Mouse (Mus musculus): ENCODE results near the gene Aldh16a1. TPM values are rescaled to one million over a fixed set of nuclear protein-coding genes. Genes with fewer than 3 reads are reported as not detected.
"Not testable (repeated sequence)": the region's sequence is repeated elsewhere in the genome, so short reads cannot be mapped to it uniquely, and the experiment has no call there.

The Aldh16a1 gene
- polyA plus RNA-seq, 1 experiment from 2014 or later, result 19.5 TPM

- Histone ChIP-seq H3K9ac (replicated peaks) (no peak overlapping the region), H3K36me3 (peaks cover 63% of the 10 kb centered on the region), H3K27ac (replicated peaks) (no peak overlapping the region), H3K9me3 (replicated peaks) (no peaks in the 10 kb centered on the region), H3K27me3 (replicated peaks) (no peaks in the 10 kb centered on the region), H3K4me1 (peaks cover 39% of the 10 kb centered on the region), H3K4me2 (peak overlapping the region; percentile 15; the same call in 1 of the 2 replicates), H3K4me3 (replicated peaks) (no peak overlapping the region)
- 72% methylated on average over 8 of the region's 8 CpGs for WGBS
- ATAC-seq (ENCODE audit: low FRiP score), result no peak
Measured at GRCm38 (mm10) chr7:45121404-45121803, 33.0 kb downstream of the Aldh16a1 start.

GRCm38 (mm10) chr7:45119780-45120709 is 34.3 kb downstream of the Aldh16a1 start:
- H3K9ac ChIP-seq (replicated peaks), result 0 out of 2 replicates have a peak overlapping the region, but pooled peaks have one; percentile 5
- no peak overlapping the region for H3K4me2 ChIP-seq
- H3K36me3 ChIP-seq, result peaks cover 49% of the 10 kb centered on the region
- ATAC-seq (ENCODE audit: low FRiP score), result no peak
- H3K27me3 ChIP-seq (replicated peaks), result no peaks in the 10 kb centered on the region
- no peak overlapping the region for H3K27ac ChIP-seq (replicated peaks)
- peaks cover 25% of the 10 kb centered on the region for H3K4me1 ChIP-seq
- H3K4me3 ChIP-seq (replicated peaks), result no peak overlapping the region
- WGBS, result 77% methylated on average over 5 of the region's 5 CpGs
- H3K9me3 ChIP-seq (replicated peaks), result no peaks in the 10 kb centered on the region

GRCm38 (mm10) chr7:45118336-45118735 is 36.0 kb downstream of the Aldh16a1 start:
- WGBS, result 89% methylated on average over 6 of the region's 6 CpGs
- Histone ChIP-seq H3K9ac (replicated peaks) (no peak overlapping the region), H3K4me3 (replicated peaks) (no peak overlapping the region), H3K4me2 (no peak overlapping the region), H3K27ac (replicated peaks) (no peak overlapping the region), H3K9me3 (replicated peaks) (no peaks in the 10 kb centered on the region), H3K36me3 (peaks cover 48% of the 10 kb centered on the region), H3K27me3 (replicated peaks) (no peaks in the 10 kb centered on the region), H3K4me1 (peaks cover 19% of the 10 kb centered on the region)
- ATAC-seq (ENCODE audit: low FRiP score), result no peak

DNA sequence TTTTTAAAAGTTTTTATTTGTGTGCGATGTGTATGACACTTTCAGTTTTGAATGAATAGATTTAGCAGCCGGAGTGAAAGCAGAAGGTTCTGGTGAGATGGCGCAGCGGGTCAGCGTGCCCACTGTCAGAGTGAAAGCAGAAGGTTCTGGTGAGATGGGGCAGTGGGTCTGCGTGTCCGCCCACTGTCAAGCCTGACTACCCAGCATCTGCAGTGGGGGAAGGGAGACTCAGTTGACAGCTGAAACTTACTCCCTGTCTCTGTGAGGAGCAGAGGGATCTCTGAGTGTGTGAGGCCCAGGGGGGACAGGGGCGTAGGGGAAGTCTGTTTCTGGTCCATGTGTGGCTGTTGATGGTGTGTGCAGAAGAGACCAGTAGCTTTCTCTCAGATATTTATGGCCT is 36.8 kb downstream of the Aldh16a1 start:
- Histone ChIP-seq H3K27ac (replicated peaks) (no peak overlapping the region), H3K9ac (replicated peaks) (no peak overlapping the region), H3K9me3 (replicated peaks) (no peaks in the 10 kb centered on the region), H3K4me3 (replicated peaks) (no peak overlapping the region), H3K4me2 (no peak overlapping the region), H3K36me3 (peaks cover 42% of the 10 kb centered on the region), H3K27me3 (replicated peaks) (no peaks in the 10 kb centered on the region), H3K4me1 (peaks cover 11% of the 10 kb centered on the region)
- WGBS, result 84% methylated on average over 8 of the region's 8 CpGs
- no peak for ATAC-seq (ENCODE audit: low FRiP score)

DNA sequence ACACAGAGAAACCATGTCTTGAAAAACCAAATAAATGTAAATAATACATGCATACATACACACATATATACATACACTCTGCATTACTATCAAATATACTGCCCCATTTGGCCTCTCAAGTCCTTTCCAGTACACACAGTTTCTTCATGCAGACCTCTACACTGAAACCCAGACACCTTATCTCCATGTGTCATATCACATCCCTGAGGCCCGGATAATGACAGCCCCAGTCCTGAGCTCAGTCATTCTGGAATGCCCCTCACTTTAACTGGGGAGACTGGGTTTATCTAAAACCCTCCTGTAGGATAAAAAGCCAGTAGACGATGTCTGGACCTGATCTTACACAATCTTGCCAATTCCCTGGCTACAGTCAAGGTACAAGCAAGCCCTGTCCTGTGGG is 40.9 kb downstream of the Aldh16a1 start:
- Histone ChIP-seq H3K27ac (replicated peaks) (no peak overlapping the region), H3K4me3 (replicated peaks) (no peak overlapping the region), H3K9ac (replicated peaks) (no peak overlapping the region), H3K36me3 (0 out of 2 replicates have a peak, but pooled peaks cover 4% of the 10 kb centered on the region), H3K4me1 (no peaks in the 10 kb centered on the region), H3K9me3 (replicated peaks) (no peaks in the 10 kb centered on the region), H3K4me2 (no peak overlapping the region), H3K27me3 (replicated peaks) (no peaks in the 10 kb centered on the region)
- 83% methylated on average over 2 of the region's 2 CpGs for WGBS
- ATAC-seq (ENCODE audit: low FRiP score), result no peak

GRCm38 (mm10) chr7:45112529-45112928 is 41.9 kb downstream of the Aldh16a1 start:
- no peaks in the 10 kb centered on the region for H3K36me3 ChIP-seq
- H3K4me1 ChIP-seq, result no peaks in the 10 kb centered on the region
- no peak overlapping the region for H3K27ac ChIP-seq (replicated peaks)
- ATAC-seq (ENCODE audit: low FRiP score), result no peak
- H3K9me3 ChIP-seq (replicated peaks), result no peaks in the 10 kb centered on the region
- 71% methylated on average over 3 of the region's 3 CpGs for WGBS
- no peaks in the 10 kb centered on the region for H3K27me3 ChIP-seq (replicated peaks)
- H3K4me3 ChIP-seq (replicated peaks), result no peak overlapping the region
- H3K4me2 ChIP-seq, result no peak overlapping the region
- no peak overlapping the region for H3K9ac ChIP-seq (replicated peaks)

- no peak for ATAC-seq (ENCODE audit: low FRiP score)
- Histone ChIP-seq H3K9me3 (replicated peaks) (no peaks in the 10 kb centered on the region), H3K9ac (replicated peaks) (no peak overlapping the region), H3K4me3 (replicated peaks) (no peak overlapping the region), H3K27ac (replicated peaks) (no peak overlapping the region), H3K27me3 (replicated peaks) (no peaks in the 10 kb centered on the region), H3K4me2 (no peak overlapping the region), H3K36me3 (no peaks in the 10 kb centered on the region), H3K4me1 (no peaks in the 10 kb centered on the region)
- WGBS, result 72% methylated on average over 2 of the region's 2 CpGs
Measured at GRCm38 (mm10) chr7:45111940-45112339, 42.4 kb downstream of the Aldh16a1 start.

DNA sequence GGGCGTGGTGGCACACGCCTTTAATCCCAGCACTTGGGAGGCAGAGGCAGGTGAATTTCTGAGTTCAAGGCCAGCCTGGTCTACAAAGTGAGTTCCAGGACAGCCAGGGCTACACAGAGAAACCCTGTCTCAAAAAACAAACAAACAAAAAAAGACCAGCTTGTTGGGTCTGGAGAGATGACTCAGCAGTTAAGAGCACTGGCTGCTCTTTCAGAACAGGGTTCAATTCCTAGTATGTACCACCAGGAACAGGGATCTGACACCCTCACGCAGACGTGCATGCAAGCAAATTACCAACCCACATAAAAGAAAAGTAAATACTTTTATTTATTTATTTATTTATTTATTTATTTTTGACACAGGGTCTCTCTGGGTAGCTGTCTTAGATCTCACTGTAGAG is 44.3 kb downstream of the Aldh16a1 start:
- not testable (repeated sequence) for H3K27ac ChIP-seq (replicated peaks); H3K9me3 ChIP-seq (replicated peaks); H3K27me3 ChIP-seq (replicated peaks); H3K4me1 ChIP-seq; H3K4me2 ChIP-seq; ATAC-seq (ENCODE audit: low FRiP score); H3K4me3 ChIP-seq (replicated peaks); H3K9ac ChIP-seq (replicated peaks); H3K36me3 ChIP-seq
- 88% methylated on average over 4 of the region's 4 CpGs for WGBS

- no peak overlapping the region for H3K4me2 ChIP-seq
- WGBS, result 59% methylated on average over 5 of the region's 5 CpGs
- H3K27ac ChIP-seq (replicated peaks), result no peak overlapping the region
Measured at GRCm38 (mm10) chr7:45107052-45107645, 47.2 kb downstream of the Aldh16a1 start.

DNA sequence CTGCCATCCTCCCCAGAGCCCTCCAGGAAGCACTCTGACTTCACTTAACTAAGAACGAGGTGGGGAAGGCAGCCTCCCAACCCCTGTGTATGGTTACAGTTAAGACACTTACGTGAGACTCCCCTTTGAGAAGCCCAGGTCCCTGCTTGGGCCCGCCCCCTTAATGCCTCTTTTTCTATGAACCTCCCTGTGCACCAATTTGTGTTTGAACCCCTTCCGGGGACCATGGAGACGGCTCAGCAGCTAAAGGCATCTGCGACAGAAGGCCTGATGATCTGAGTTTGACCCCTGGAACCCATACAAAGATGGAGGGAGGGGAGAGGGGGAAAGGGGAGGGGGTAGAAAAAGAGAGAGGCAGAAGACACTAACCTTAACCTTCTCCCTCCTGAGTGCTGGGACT is 47.9 kb downstream of the Aldh16a1 start:
- Histone ChIP-seq H3K36me3 (no peaks in the 10 kb centered on the region), H3K9ac (replicated peaks) (no peak overlapping the region), H3K27me3 (replicated peaks) (no peaks in the 10 kb centered on the region), H3K4me2 (no peak overlapping the region), H3K4me3 (replicated peaks) (no peak overlapping the region), H3K4me1 (no peaks in the 10 kb centered on the region), H3K9me3 (replicated peaks) (no peaks in the 10 kb centered on the region), H3K27ac (replicated peaks) (no peak overlapping the region)
- 11% methylated on average over 6 of the region's 6 CpGs for WGBS
- ATAC-seq (ENCODE audit: low FRiP score), result no peak

More at GRCm38 (mm10) chr7:45107052-45107645, 47.2 kb downstream of the Aldh16a1 start:
- Histone ChIP-seq H3K9ac (replicated peaks) (no peak overlapping the region), H3K36me3 (no peaks in the 10 kb centered on the region), H3K4me3 (replicated peaks) (no peak overlapping the region), H3K9me3 (replicated peaks) (no peaks in the 10 kb centered on the region), H3K27me3 (replicated peaks) (no peaks in the 10 kb centered on the region), H3K4me1 (no peaks in the 10 kb centered on the region)
- no peak for ATAC-seq (ENCODE audit: low FRiP score)

DNA sequence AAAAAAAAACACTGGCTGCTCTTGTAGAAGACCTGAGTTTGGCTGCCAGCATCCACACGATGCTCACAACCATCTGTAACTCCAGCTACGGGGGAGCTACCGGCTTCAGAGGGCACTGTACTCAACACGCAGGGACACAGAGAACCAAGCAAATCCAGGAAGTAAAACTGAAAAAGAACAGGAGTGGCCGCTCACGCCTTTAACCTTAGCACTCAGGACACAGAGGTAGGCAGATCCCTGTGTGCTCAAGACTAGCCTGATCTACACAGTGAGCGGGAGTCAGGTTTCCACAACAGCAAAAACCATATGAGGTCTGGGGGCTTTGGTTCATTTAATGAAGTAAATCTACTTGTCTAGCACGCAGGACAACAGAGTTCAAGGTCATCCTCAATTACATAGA is 48.9 kb downstream of the Aldh16a1 start:
- no peak overlapping the region for H3K4me2 ChIP-seq
- H3K4me1 ChIP-seq, result no peaks in the 10 kb centered on the region

GRCm38 (mm10) chr7:45104941-45105340 is 49.4 kb downstream of the Aldh16a1 start:
- H3K27me3 ChIP-seq (replicated peaks), result no peaks in the 10 kb centered on the region
- no peak for ATAC-seq (ENCODE audit: low FRiP score)
- H3K36me3 ChIP-seq, result no peaks in the 10 kb centered on the region
- 87% methylated on average over 5 of the region's 5 CpGs for WGBS
- H3K4me3 ChIP-seq (replicated peaks), result no peak overlapping the region
- no peak overlapping the region for H3K27ac ChIP-seq (replicated peaks)
- H3K9me3 ChIP-seq (replicated peaks), result no peaks in the 10 kb centered on the region
- H3K9ac ChIP-seq (replicated peaks), result no peak overlapping the region
- no peaks in the 10 kb centered on the region for H3K4me1 ChIP-seq
- H3K4me2 ChIP-seq, result no peak overlapping the region

More for the DNA sequence above, 48.9 kb downstream of the Aldh16a1 start:
- H3K36me3 ChIP-seq, result no peaks in the 10 kb centered on the region
- no peak for ATAC-seq (ENCODE audit: low FRiP score)
- H3K9ac ChIP-seq (replicated peaks), result no peak overlapping the region
- H3K27ac ChIP-seq (replicated peaks), result no peak overlapping the region
- no peaks in the 10 kb centered on the region for H3K27me3 ChIP-seq (replicated peaks)
- H3K9me3 ChIP-seq (replicated peaks), result no peaks in the 10 kb centered on the region
- WGBS, result 80% methylated on average over 8 of the region's 8 CpGs
- no peak overlapping the region for H3K4me3 ChIP-seq (replicated peaks)
